ENCODE assay signal across 7 mouse cellular contexts in genomic region chr5:50034231-50034630, GRCm38 (mm10). TPM values are rescaled to one million over a fixed set of nuclear protein-coding genes. Genes with fewer than 3 reads are reported as not detected.
DNase-seq lines count a peak whose midpoint lies in the region; ATAC-seq and TF ChIP-seq lines count a peak whose summit lies in the region.

No protein-coding gene starts in this region.

- DNase-seq in ovary, adult 18-20 months (ENCODE audit: low spot score) = peak; percentile 77
- DNase-seq in ovary, postnatal 10 days (ENCODE audit: low spot score) = no peak
- DNase-seq in forebrain, postnatal 0 days = no peak
- DNase-seq in kidney, adult 8-10 months = peak; percentile 51 to 67
- peak; percentile 52 for DNase-seq in testis, postnatal 14 days (ENCODE audit: low spot score)
- no peak for DNase-seq in yolk sac, embryonic 10.5 days (ENCODE audit: low spot score)

- no peak overlapping the region for H3K27ac ChIP-seq in forebrain, postnatal 0 days (ENCODE audit: low read depth, low read length)

- H3K4me2 ChIP-seq in forebrain, postnatal 0 days (ENCODE audit: low read depth) = no peak overlapping the region

- 42% methylated on average over 6 of the region's 6 CpGs for WGBS in forebrain, postnatal 0 days

- H3K36me3 ChIP-seq in forebrain, postnatal 0 days (ENCODE audit: insufficient read depth) = no peaks in the 10 kb centered on the region

- no peaks in the 10 kb centered on the region for H3K9me3 ChIP-seq in forebrain, postnatal 0 days (ENCODE audit: low read length)

- H3K4me3 ChIP-seq in forebrain, postnatal 0 days (ENCODE audit: low read depth, low read length) = no peak overlapping the region

- no peak for TF ChIP-seq CTCF in forebrain, postnatal 0 days (IDR thresholded peaks at IDR 0.05; ENCODE audit: low read depth)

- no peaks in the 10 kb centered on the region for H3K4me1 ChIP-seq in forebrain, postnatal 0 days (ENCODE audit: insufficient read depth)

- no peaks in the 10 kb centered on the region for H3K27me3 ChIP-seq in forebrain, postnatal 0 days (ENCODE audit: insufficient read depth, low read length)

- H3K9ac ChIP-seq in forebrain, postnatal 0 days = no peak overlapping the region

- peak; percentile 19; the same call in 1 of the 2 replicates for ATAC-seq in forebrain, postnatal 0 days
- ATAC-seq in erythroid progenitor cell, adult 5-6 weeks (replicated peaks; ENCODE audit: low FRiP score, poor library complexity, severe bottlenecking) = no peak

RNA-seq across cellular contexts. Expression of gene Adgra3, which starts 24.6 kb away (rescaled TPM):
- total RNA-seq in forebrain, postnatal 0 days (2014; rRNA removed) = 42.1 and 46.8 TPM in 2 replicates
- polyA plus RNA-seq in forebrain, postnatal 0 days (2015; fragmentation: Nextera tagmentation; extraction: Ambion mirVana) = 8.9 and 9.1 TPM in 2 replicates
- total RNA-seq in erythroid progenitor cell, adult 5-6 weeks (2015; ENCODE audit: low replicate concordance) = 0.36 TPM in 1 of 2 replicates, not detected in the other
- 0.51 TPM in 1 of 2 replicates, not detected in the other for total RNA-seq in erythroid progenitor cell, adult 5-6 weeks (2017; ENCODE audit: low replicate concordance)

Comparison
In these comparisons a context has a peak if more than half of its experiments do, and no peak if none do; other contexts are left out.
1. DNase-seq: peak in ovary, adult 18-20 months (single experiment), kidney, adult 8-10 months (2 of 2) and testis, postnatal 14 days (single experiment); none in ovary, postnatal 10 days (single experiment), forebrain, postnatal 0 days (single experiment) and yolk sac, embryonic 10.5 days (single experiment).
2. RNA of gene Adgra3, which starts 24.6 kb away (total RNA-seq): 42.1 to 46.8 TPM in forebrain, postnatal 0 days; 0.36 to 0.51 TPM in erythroid progenitor cell, adult 5-6 weeks; every median in the first group is over 10 times any median in the second.